Mouse (Mus musculus) adrenal gland, postnatal 25 days (tissue): Measurements from ENCODE around the gene Pcp2. TPM values are rescaled to one million over a fixed set of nuclear protein-coding genes. Genes with fewer than 3 reads are reported as not detected.

ENCODE experiments used
- DNase-seq: peaks from one replicate; pipeline ENCODE4 v3.0.0; 2021; ENCODE audit warnings: mixed read lengths
- long read RNA-seq: library from polyadenylated mRNA; stranded (forward); transcript quantifications from one replicate; pipeline ENCODE4 v2.0.0, GENCODE M21; 2021
- total RNA-seq: library from RNA; stranded (reverse); gene quantifications from 2 replicates; pipeline ENCODE4 v1.2.3, GENCODE M21; 2021

Gene Pcp2
- total RNA-seq, result not detected in 2 replicates
- long read RNA-seq, partial matches to known transcripts, result 0 of 1 reads
- long read RNA-seq, other reads (novel, unspliced or antisense), result 1 of 1 reads

GRCm38 (mm10) chr8:3625445-3625844, at the start of gene Pcp2:
TSS of gene Pcp2 (minus strand) at chr8:3625545.
- no peak for DNase-seq

- no peak for DNase-seq
Measured at GRCm38 (mm10) chr8:3674671-3675070, 49.3 kb upstream of the Pcp2 start.

GRCm38 (mm10) chr8:3671980-3672491, 46.7 kb upstream of the Pcp2 start, which contains the start of gene Fcor:
TSS of gene Fcor (minus strand) at chr8:3672362.
- peak; percentile 85 for DNase-seq

GRCm38 (mm10) chr8:3670388-3670787, 45.0 kb upstream of the Pcp2 start:
- no peak for DNase-seq

GRCm38 (mm10) chr8:3665507-3665906, 40.2 kb upstream of the Pcp2 start, which contains the start of gene Mcemp1:
TSS of gene Mcemp1 (plus strand) at chr8:3665754.
- DNase-seq, result no peak

GRCm38 (mm10) chr8:3664405-3664804, 39.1 kb upstream of the Pcp2 start:
- no peak for DNase-seq

GRCm38 (mm10) chr8:3660889-3661288, 35.5 kb upstream of the Pcp2 start:
- no peak for DNase-seq

GRCm38 (mm10) chr8:3656725-3657381, 31.5 kb upstream of the Pcp2 start:
- DNase-seq, result peak; percentile 21

GRCm38 (mm10) chr8:3655526-3655925, 30.2 kb upstream of the Pcp2 start, which contains the start of gene Retn:
TSS of gene Retn (plus strand) at chr8:3655770.
- DNase-seq, result no peak

- DNase-seq, result no peak
Measured at GRCm38 (mm10) chr8:3654726-3655508, 29.6 kb upstream of the Pcp2 start.

- DNase-seq, result no peak
Measured at GRCm38 (mm10) chr8:3652845-3653244, 27.5 kb upstream of the Pcp2 start.

- DNase-seq, result no peak
Measured at GRCm38 (mm10) chr8:3648990-3649389, 23.6 kb upstream of the Pcp2 start.

- no peak for DNase-seq
Measured at GRCm38 (mm10) chr8:3648268-3648667, 22.9 kb upstream of the Pcp2 start.

GRCm38 (mm10) chr8:3647561-3647960, 22.2 kb upstream of the Pcp2 start:
- DNase-seq, result no peak

GRCm38 (mm10) chr8:3646824-3647531, 21.6 kb upstream of the Pcp2 start:
- DNase-seq, result no peak

- DNase-seq, result peak; percentile 49
Measured at GRCm38 (mm10) chr8:3645804-3646203, 20.5 kb upstream of the Pcp2 start.

- no peak for DNase-seq
Measured at GRCm38 (mm10) chr8:3631478-3631875, 6.1 kb upstream of the Pcp2 start.

- DNase-seq, result peak; percentile 80
Measured at GRCm38 (mm10) chr8:3630647-3631477, 5.5 kb upstream of the Pcp2 start, which contains the start of gene Stxbp2. TSS of gene Stxbp2 (plus strand) at chr8:3630955.

GRCm38 (mm10) chr8:3628014-3628413, 2.7 kb upstream of the Pcp2 start:
- no peak for DNase-seq

GRCm38 (mm10) chr8:3626971-3627370, 1.6 kb upstream of the Pcp2 start:
- DNase-seq, result no peak

- DNase-seq, result no peak
Measured at GRCm38 (mm10) chr8:3622119-3622518, 3.2 kb downstream of the Pcp2 start.
